Mouse (Mus musculus): ENCODE data around the gene Efnb2.
A peak's percentile ranks its signal among the peaks of the same experiment; 100 is the strongest.

The Efnb2 gene

GRCm38 (mm10) chr8:8661103-8661758, at the start of gene Efnb2:
TSS of gene Efnb2 (minus strand) at chr8:8661242.
- DNase-seq (ENCODE audit: low read depth in 2 of 2, low spot score in 2 of 2) = peak; percentile 73 to 75

- no peak for DNase-seq (ENCODE audit: low read depth in 2 of 2, low spot score in 2 of 2)
These were observed 43.8 kb upstream of the Efnb2 start for GRCm38 (mm10) chr8:8704813-8705212.

- no peak for DNase-seq (ENCODE audit: low read depth in 2 of 2, low spot score in 2 of 2)
These were observed 42.6 kb upstream of the Efnb2 start for GRCm38 (mm10) chr8:8703668-8704067.

GRCm38 (mm10) chr8:8700821-8701220, 39.8 kb upstream of the Efnb2 start:
- no peak for DNase-seq (ENCODE audit: low read depth in 2 of 2, low spot score in 2 of 2)

- no peak for DNase-seq (ENCODE audit: low read depth in 2 of 2, low spot score in 2 of 2)
These were observed 39.2 kb upstream of the Efnb2 start for GRCm38 (mm10) chr8:8700229-8700628.

- DNase-seq (ENCODE audit: low read depth in 2 of 2, low spot score in 2 of 2) = peak; percentile 93 to 94
These were observed 29.4 kb upstream of the Efnb2 start, which contains the start of gene Arglu1 for GRCm38 (mm10) chr8:8690146-8691092. TSS of gene Arglu1 (minus strand) at chr8:8690521.

- peak; percentile 40 to 53 for DNase-seq (ENCODE audit: low read depth in 2 of 2, low spot score in 2 of 2)
These were observed 28.6 kb upstream of the Efnb2 start for GRCm38 (mm10) chr8:8689454-8690145.

- no peak for DNase-seq (ENCODE audit: low read depth in 2 of 2, low spot score in 2 of 2)
These were observed 27.9 kb upstream of the Efnb2 start for GRCm38 (mm10) chr8:8688823-8689453.

- DNase-seq (ENCODE audit: low read depth in 2 of 2, low spot score in 2 of 2) = no peak
These were observed 24.5 kb upstream of the Efnb2 start for GRCm38 (mm10) chr8:8685517-8685916.

GRCm38 (mm10) chr8:8682697-8683096, 21.7 kb upstream of the Efnb2 start:
- no peak for DNase-seq (ENCODE audit: low read depth in 2 of 2, low spot score in 2 of 2)

- DNase-seq (ENCODE audit: low read depth in 2 of 2, low spot score in 2 of 2) = no peak
These were observed 17.2 kb upstream of the Efnb2 start for GRCm38 (mm10) chr8:8678236-8678635.

GRCm38 (mm10) chr8:8674864-8675263, 13.8 kb upstream of the Efnb2 start:
- DNase-seq (ENCODE audit: low read depth in 2 of 2, low spot score in 2 of 2) = no peak

GRCm38 (mm10) chr8:8661759-8662138, 707 bp upstream of the Efnb2 start:
- DNase-seq (ENCODE audit: low read depth in 2 of 2, low spot score in 2 of 2) = peak; percentile 66 to 76

- peak in 1 of 2 experiments; percentile 2 for DNase-seq (ENCODE audit: low read depth in 2 of 2, low spot score in 2 of 2)
These were observed 539 bp downstream of the Efnb2 start for GRCm38 (mm10) chr8:8660307-8661098.

GRCm38 (mm10) chr8:8659503-8660306, 1.3 kb downstream of the Efnb2 start:
- DNase-seq (ENCODE audit: low read depth in 2 of 2, low spot score in 2 of 2) = no peak

GRCm38 (mm10) chr8:8658426-8659224, 2.4 kb downstream of the Efnb2 start:
- no peak for DNase-seq (ENCODE audit: low read depth in 2 of 2, low spot score in 2 of 2)

- no peak for DNase-seq (ENCODE audit: low read depth in 2 of 2, low spot score in 2 of 2)
These were observed 3.2 kb downstream of the Efnb2 start for GRCm38 (mm10) chr8:8657692-8658355.

Data from CD8-positive naive resting alpha-beta T cell, adult 2 months (primary cell).